Mouse (Mus musculus) CH12.LX (cell line): Measurements from ENCODE around the gene Mtmr12. TPM values are rescaled to one million over a fixed set of nuclear protein-coding genes. Genes with fewer than 3 reads are reported as not detected.

Source experiments
- DNase-seq: peaks from one replicate; pipeline ENCODE4 v3.0.0-alpha.2; 2013; ENCODE audit errors: extremely low read depth
- H3K27ac ChIP-seq: 2 replicates; pipeline ENCODE4 v1.5.1; 2012; ENCODE audit warnings: low read depth, mild to moderate bottlenecking, control low read depth, moderate library complexity; ENCODE audit not compliant: insufficient read depth
- H3K27me3 ChIP-seq: replicated peaks from 2 replicates; pipeline ENCODE3; 2012; ENCODE audit warnings: inconsistent platforms
- H3K36me3 ChIP-seq, 2 experiments: replicated peaks in 1 of 2; 2 replicates each; pipeline versions ENCODE3 to v1.6.1; 2012; ENCODE audit warnings: inconsistent platforms in 1 of 2, low read length in 1 of 2, mild to moderate bottlenecking in 1 of 2, mixed read lengths in 1 of 2, moderate library complexity in 1 of 2; ENCODE audit not compliant: control insufficient read depth in 1 of 2, insufficient read depth in 1 of 2
- H3K4me1 ChIP-seq, 2 experiments: 2 replicates each; pipeline ENCODE4 v1.6.1; 2012; ENCODE audit warnings: inconsistent platforms in 1 of 2, moderate library complexity in 1 of 2; ENCODE audit not compliant: insufficient read depth in 2 of 2, control insufficient read depth in 1 of 2
- H3K4me2 ChIP-seq: 2 replicates; pipeline ENCODE4 v1.6.1; 2012; ENCODE audit warnings: low read depth, mild to moderate bottlenecking, control low read depth; ENCODE audit not compliant: poor library complexity, insufficient read depth, severe bottlenecking
- H3K4me3 ChIP-seq, 3 experiments: fragments of 150-350 bp in 1 of 3; sonication (generic) in 1 of 3; replicated peaks in 1 of 3; 2 replicates each; pipeline versions ENCODE3 to v1.5.1; 2011 to 2012; ENCODE audit warnings: low read depth in 2 of 3, low read length in 2 of 3, mild to moderate bottlenecking in 2 of 3, moderate library complexity in 2 of 3, control low read depth in 1 of 3, improper control_type of control experiment in 1 of 3, inconsistent platforms in 1 of 3, mixed read lengths in 1 of 3; ENCODE audit not compliant: poor library complexity in 1 of 3
- H3K79me2 ChIP-seq: replicated peaks from 2 replicates; pipeline ENCODE4 v1.6.1; 2012; ENCODE audit warnings: mild to moderate bottlenecking, moderate library complexity; ENCODE audit not compliant: control insufficient read depth, poor library complexity, insufficient read depth, severe bottlenecking; ENCODE audit errors: extremely low read depth
- H3K9ac ChIP-seq: 2 replicates; pipeline ENCODE4 v1.6.1; 2012; ENCODE audit warnings: low read depth, mild to moderate bottlenecking, control low read depth, moderate library complexity; ENCODE audit not compliant: insufficient read depth
- H3K9me3 ChIP-seq: replicated peaks from 2 replicates; pipeline ENCODE3; 2012; ENCODE audit warnings: low read length, inconsistent platforms, mixed read lengths
- BHLHE40 ChIP-seq: IDR thresholded peaks from 2 replicates; pipeline ENCODE4 v1.6.1; 2011; ENCODE audit warnings: mild to moderate bottlenecking, low read depth, low read length, improper control_type of control experiment
- CHD1 ChIP-seq: IDR thresholded peaks from 2 replicates; pipeline ENCODE4 v1.6.1; 2012; ENCODE audit warnings: low read depth, low read length, improper control_type of control experiment, inconsistent platforms
- CHD2 ChIP-seq: IDR thresholded peaks from 2 replicates; pipeline ENCODE4 v1.6.1; 2011; ENCODE audit warnings: low read length, improper control_type of control experiment
- CTCF ChIP-seq, 2 experiments: IDR thresholded peaks in 1 of 2; conservative IDR thresholded peaks in 1 of 2; 2 replicates each; pipeline ENCODE4 v1.5.1; 2011 to 2012; ENCODE audit warnings: low read depth in 2 of 2, low read length in 2 of 2, improper control_type of control experiment in 1 of 2, inconsistent platforms in 1 of 2, mild to moderate bottlenecking in 1 of 2, moderate library complexity in 1 of 2
- E2F4 ChIP-seq: IDR thresholded peaks from 2 replicates; pipeline ENCODE4 v1.6.1; 2011; ENCODE audit warnings: low read depth, low read length, improper control_type of control experiment; ENCODE audit not compliant: insufficient replicate concordance
- ELF1 ChIP-seq: IDR thresholded peaks from 2 replicates; pipeline ENCODE4 v1.6.1; 2014; ENCODE audit warnings: low read depth, mild to moderate bottlenecking, inconsistent platforms, low read length, improper control_type of control experiment
- ETS1 ChIP-seq: conservative IDR thresholded peaks from 2 replicates; pipeline ENCODE4 v1.6.1; 2012; ENCODE audit warnings: low read depth, mild to moderate bottlenecking, inconsistent platforms, low read length, improper control_type of control experiment, moderate library complexity
- GABPA ChIP-seq: IDR thresholded peaks from 2 replicates; pipeline ENCODE4 v1.6.1; 2012; ENCODE audit warnings: low read depth, low read length, improper control_type of control experiment, inconsistent platforms; ENCODE audit not compliant: insufficient replicate concordance
- HCFC1 ChIP-seq: IDR thresholded peaks from 2 replicates; pipeline ENCODE4 v1.6.1; 2012; ENCODE audit warnings: low read depth, mild to moderate bottlenecking, inconsistent platforms, low read length, improper control_type of control experiment
- JUN ChIP-seq: IDR thresholded peaks from 2 replicates; pipeline ENCODE4 v1.6.1; 2011; ENCODE audit warnings: low read depth, mild to moderate bottlenecking, low read length, improper control_type of control experiment, moderate library complexity; ENCODE audit not compliant: insufficient read depth
- JUND ChIP-seq: conservative IDR thresholded peaks from 2 replicates; pipeline ENCODE4 v1.6.1; 2011; ENCODE audit warnings: low read depth, low read length, improper control_type of control experiment
- MYC ChIP-seq: IDR thresholded peaks from 2 replicates; pipeline ENCODE4 v1.6.1; 2011; ENCODE audit warnings: low read depth, mild to moderate bottlenecking, improper control_type of control experiment, low read length
- RAD21 ChIP-seq: IDR thresholded peaks from 2 replicates; pipeline ENCODE4 v1.6.1; 2011; ENCODE audit warnings: low read depth, mild to moderate bottlenecking, low read length, improper control_type of control experiment, moderate library complexity
- SMC3 ChIP-seq: IDR thresholded peaks from 2 replicates; pipeline ENCODE4 v1.6.1; 2011; ENCODE audit warnings: low read depth, low read length, improper control_type of control experiment
- USF1 ChIP-seq: IDR thresholded peaks from 2 replicates; pipeline ENCODE4 v1.6.1; 2014; ENCODE audit warnings: low read depth, mild to moderate bottlenecking, inconsistent platforms, low read length, improper control_type of control experiment
- USF2 ChIP-seq: conservative IDR thresholded peaks from 2 replicates; pipeline ENCODE4 v1.6.1; 2011; ENCODE audit warnings: low read depth, low read length, improper control_type of control experiment
- ZNF384 ChIP-seq: IDR thresholded peaks from 2 replicates; pipeline ENCODE4 v1.6.1; 2012; ENCODE audit warnings: low read depth, low read length, improper control_type of control experiment, inconsistent platforms
- dilution Hi-C: fragments of 300-500 bp; cut with MboI; formaldehyde crosslinking; loops from 2 replicates; pipeline ENCODE4 v1.14.3; 2020; ENCODE audit warnings: low sequenced_read_pairs; ENCODE audit not compliant: extremely low pct_unique_long_range_greater_than_20kb, extremely low pct_ligation_motif_present
- in situ Hi-C: fragments of 300-500 bp; cut with MboI; formaldehyde crosslinking; loops from 3 replicates; pipeline ENCODE4 v1.14.3; 2019; ENCODE audit warnings: low sequenced_read_pairs, low pct_ligation_motif_present, low pct_unique_long_range_greater_than_20kb, mixed read lengths
- polyA plus RNA-seq: library from polyadenylated mRNA; unstranded; fragments of >175 nt; gene quantifications from 2 replicates; pipeline ENCODE4 v1.2.1, GENCODE M21; 2012; ENCODE audit warnings: low read depth; ENCODE audit not compliant: insufficient read length
- total RNA-seq, 2 experiments: library from RNA; depleted of rRNA; stranded (reverse); fragments of 300-350 nt in 1 of 2; fragments of >200 nt in 1 of 2; gene quantifications; 2 replicates each; pipeline ENCODE4 v1.2.3; 2012 to 2014

Mtmr12 gene
- total and polyA plus RNA-seq, 3 experiments, result 8.2 to 16.3 (median 12.3) TPM

DNA sequence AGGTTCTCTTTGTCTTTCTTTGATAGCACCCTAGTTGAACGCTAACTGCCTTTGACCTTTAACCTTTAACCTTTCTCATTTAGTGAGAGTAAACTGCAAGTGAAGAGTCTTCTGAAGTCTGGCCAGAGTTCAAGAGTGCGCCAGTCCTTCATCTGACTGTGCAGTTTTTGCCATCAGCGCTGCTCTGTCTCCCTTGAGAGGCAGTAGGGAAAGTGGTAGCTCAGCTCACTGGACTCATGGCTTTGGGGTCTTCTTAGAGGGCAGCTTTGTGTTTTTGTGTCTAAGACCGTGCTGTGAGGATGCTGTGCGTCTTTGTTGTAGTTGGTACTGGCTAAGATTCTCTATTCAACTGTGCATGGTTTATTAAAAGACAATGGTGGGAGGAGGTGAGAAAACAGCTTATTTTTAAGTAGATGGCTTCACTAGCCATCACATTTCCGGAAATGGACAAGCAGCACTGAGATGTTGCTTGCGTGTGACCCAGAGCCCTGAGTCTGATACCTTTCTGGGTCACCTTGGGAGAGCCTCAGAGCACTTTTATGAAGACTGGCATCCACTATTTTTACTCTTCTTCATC lies 1.9 kb downstream of the Mtmr12 start:
- no peak overlapping the region for H3K9ac ChIP-seq
- peaks cover 6 to 37% of the 10 kb centered on the region in 2 experiments for H3K36me3 ChIP-seq
- no peak for TF ChIP-seq BHLHE40
- peak; percentile 36; the same call in 1 of the 2 replicates for TF ChIP-seq CHD2
- H3K9me3 ChIP-seq, result no peaks in the 10 kb centered on the region
- H3K79me2 ChIP-seq, result peaks cover 22% of the 10 kb centered on the region
- H3K27ac ChIP-seq, result no peak overlapping the region
- peak; percentile 8 for DNase-seq
- dilution Hi-C loops, result no loop called here
- H3K4me3 ChIP-seq, result no peak overlapping the region
- in situ Hi-C loops, result loop anchor here (5.0 kb wide), 1 partner anchor 36 kb away; no protein-coding TSS in a partner anchor
- peaks cover 14 to 40% of the 10 kb centered on the region in 2 experiments for H3K4me1 ChIP-seq
- peak overlapping the region; percentile 92; the same call in 1 of the 2 replicates for H3K4me2 ChIP-seq
- H3K27me3 ChIP-seq, result no peaks in the 10 kb centered on the region

DNA sequence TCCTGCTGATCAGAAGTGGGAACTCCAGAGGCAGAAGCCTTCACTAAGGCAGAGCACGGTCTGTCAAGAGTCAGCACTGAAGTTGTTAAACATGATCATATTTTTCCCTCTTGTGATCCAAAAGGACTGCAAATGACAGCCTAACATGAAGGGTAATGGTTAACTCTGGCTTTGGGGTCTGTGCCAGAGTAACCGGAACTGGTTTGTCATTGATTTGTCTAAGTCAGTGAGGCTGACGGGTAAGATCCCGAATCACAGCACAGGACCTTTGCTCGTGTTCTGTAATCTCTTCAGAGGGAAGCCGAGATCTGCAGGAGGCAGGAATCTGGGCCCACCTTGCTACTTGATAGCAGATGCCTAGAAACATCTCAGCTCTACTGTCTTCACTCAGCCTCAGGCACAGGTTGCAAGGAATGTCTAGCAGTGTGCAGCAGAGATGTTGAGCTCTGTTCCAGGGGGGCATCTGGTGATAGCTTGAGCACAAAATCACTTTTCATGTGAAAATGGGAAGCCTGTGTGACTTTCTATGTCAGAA lies 2.8 kb downstream of the Mtmr12 start:
- Histone ChIP-seq H3K4me1 (peaks cover 14 to 40% of the 10 kb centered on the region in 2 experiments), H3K9ac (no peak overlapping the region), H3K27me3 (no peaks in the 10 kb centered on the region), H3K36me3 (peaks cover 6 to 38% of the 10 kb centered on the region in 2 experiments), H3K27ac (no peak overlapping the region), H3K4me3 (no peak overlapping the region), H3K9me3 (no peaks in the 10 kb centered on the region), H3K4me2 (no peak overlapping the region), H3K79me2 (peaks cover 22% of the 10 kb centered on the region)
- DNase-seq, result no peak
- in situ Hi-C loops, result loop anchor here (5.0 kb wide), 1 partner anchor 35 kb away; no protein-coding TSS in a partner anchor
- TF ChIP-seq SMC3 (no peak), ZNF384 (no peak), JUND (no peak), JUN (no peak), GABPA (no peak), ETS1 (no peak), RAD21 (no peak), MYC (no peak), CTCF (conservative IDR thresholded peaks at IDR 0.05 in 1 of 2, IDR thresholded peaks at IDR 0.05 in 1 of 2; ENCODE audit: low read depth in 2 of 2, low read length in 2 of 2) (no peak), CHD1 (no peak), HCFC1 (no peak), ELF1 (no peak), USF1 (no peak), USF2 (no peak), E2F4 (no peak)
- dilution Hi-C loops, result no loop called here
